8 mouse cellular contexts compared by ENCODE assay signal in the genomic region with DNA sequence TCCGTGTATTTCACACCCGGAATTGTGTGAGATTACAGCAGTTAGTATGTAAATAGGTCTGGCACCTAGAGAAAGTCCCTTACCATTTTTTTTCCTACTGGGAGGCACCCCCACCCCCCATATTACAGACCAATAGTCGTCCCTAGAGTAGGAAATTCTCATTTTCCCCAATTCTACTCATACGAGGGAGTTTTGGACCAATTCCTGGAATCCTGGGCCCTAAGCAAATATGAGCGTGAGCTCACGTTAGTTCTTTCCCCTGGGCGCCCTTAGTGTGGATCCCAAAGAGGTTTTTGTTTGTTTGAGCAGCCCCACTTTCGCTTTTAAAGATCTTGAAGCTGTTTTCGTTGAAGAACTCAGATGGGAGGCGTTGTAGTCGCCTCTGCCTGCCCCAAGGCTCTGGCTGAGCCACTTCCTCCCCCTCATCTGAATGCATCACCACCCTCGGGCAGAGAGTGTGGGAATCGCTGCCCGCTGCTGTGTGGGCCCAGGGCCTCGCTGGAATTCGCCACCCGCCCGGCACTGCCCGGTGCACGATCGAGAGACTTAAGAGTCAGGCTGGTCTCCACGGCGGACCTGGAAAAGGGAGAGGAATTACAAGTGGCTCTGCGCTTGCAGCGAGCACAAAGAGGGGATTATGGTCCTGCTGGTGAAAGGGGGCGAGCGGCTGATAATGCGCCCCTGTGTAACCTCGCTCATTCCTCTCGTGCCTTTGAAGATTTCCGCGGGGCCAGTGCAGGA.
DNase-seq lines count a peak whose midpoint lies in the region; ATAC-seq and TF ChIP-seq lines count a peak whose summit lies in the region.

No protein-coding gene starts in this region.

- H3K4me2 ChIP-seq in heart, postnatal 0 days (ENCODE audit: low read depth, low read length) = peak overlapping the region; percentile 81
- peak overlapping the region; percentile 69 for H3K4me2 ChIP-seq in liver, postnatal 0 days (ENCODE audit: low read depth, low read length)
- peak overlapping the region; percentile 58 for H3K4me2 ChIP-seq in neural tube, embryonic 14.5 days (ENCODE audit: low read depth, low read length)

- WGBS in forebrain, embryonic 10.5 days = 3% methylated on average over 32 of the region's 32 CpGs
- 8% methylated on average over 32 of the region's 32 CpGs for WGBS in heart, postnatal 0 days
- 5% methylated on average over 32 of the region's 32 CpGs for WGBS in liver, postnatal 0 days (ENCODE audit: insufficient replicate concordance)
- WGBS in neural tube, embryonic 14.5 days = 5% methylated on average over 32 of the region's 32 CpGs
- WGBS in thymus, adult 2 months = 9% methylated on average over 32 of the region's 32 CpGs

- TF ChIP-seq EP300 in heart, postnatal 0 days (IDR thresholded peaks at IDR 0.05; ENCODE audit: low read depth) = no peak
- no peak for TF ChIP-seq EP300 in liver, postnatal 0 days (IDR thresholded peaks at IDR 0.05; ENCODE audit: low read depth)

- TF ChIP-seq POLR2A in brain, embryonic 14.5 days (IDR thresholded peaks at IDR 0.05; ENCODE audit: borderline replicate concordance, extremely low read depth, insufficient read depth, insufficient read length, poor library complexity, severe bottlenecking) = no peak
- no peak for TF ChIP-seq POLR2A in thymus, adult 2 months (IDR thresholded peaks at IDR 0.05; ENCODE audit: control insufficient read depth, extremely low read depth, insufficient read depth, low read length, poor library complexity)

- H3K9me3 ChIP-seq in forebrain, embryonic 10.5 days = no peaks in the 10 kb centered on the region
- H3K9me3 ChIP-seq in heart, postnatal 0 days (replicated peaks; ENCODE audit: control insufficient read depth, low read length) = no peaks in the 10 kb centered on the region
- no peaks in the 10 kb centered on the region for H3K9me3 ChIP-seq in liver, postnatal 0 days (ENCODE audit: low read length)
- H3K9me3 ChIP-seq in neural tube, embryonic 14.5 days (ENCODE audit: control insufficient read depth, low read length) = no peaks in the 10 kb centered on the region

- peak; percentile 13 to 28 for DNase-seq in CD8-positive naive resting alpha-beta T cell, adult 2 months (ENCODE audit: low read depth in 2 of 2, low spot score in 2 of 2)
- peak; percentile 96 for DNase-seq in brain, embryonic 14.5 days (ENCODE audit: low read depth)
- peak; percentile 85 for DNase-seq in forebrain, embryonic 10.5 days (ENCODE audit: extremely low spot score, low spot score)
- DNase-seq in heart, postnatal 0 days (ENCODE audit: low spot score) = peak; percentile 7
- peak; percentile 72 to 81 for DNase-seq in kidney, postnatal 4 days
- DNase-seq in liver, postnatal 0 days = peak; percentile 33
- DNase-seq in thymus, adult 2 months = peak; percentile 30

- peak overlapping the region; percentile 65 for H3K9ac ChIP-seq in heart, postnatal 0 days (replicated peaks; ENCODE audit: low read depth, low read length)
- peak overlapping the region; percentile 62; the same call in 1 of the 2 replicates for H3K9ac ChIP-seq in liver, postnatal 0 days (replicated peaks)
- H3K9ac ChIP-seq in neural tube, embryonic 14.5 days (replicated peaks; ENCODE audit: low read depth, low read length) = peak overlapping the region; percentile 43

- H3K4me3 ChIP-seq in forebrain, embryonic 10.5 days = peak overlapping the region; percentile 51
- H3K4me3 ChIP-seq in heart, postnatal 0 days (ENCODE audit: low read depth, low read length) = peak overlapping the region; percentile 63
- peak overlapping the region; percentile 50 for H3K4me3 ChIP-seq in liver, postnatal 0 days (ENCODE audit: low read depth, low read length)
- H3K4me3 ChIP-seq in neural tube, embryonic 14.5 days (ENCODE audit: low read depth, low read length) = peak overlapping the region; percentile 31
- H3K4me3 ChIP-seq in thymus, adult 2 months (ENCODE audit: control insufficient read depth, insufficient read depth, low read length) = peak overlapping the region; percentile 79

- no peaks in the 10 kb centered on the region for H3K36me3 ChIP-seq in forebrain, embryonic 10.5 days (replicated peaks)
- no peaks in the 10 kb centered on the region for H3K36me3 ChIP-seq in heart, postnatal 0 days (replicated peaks; ENCODE audit: control insufficient read depth, insufficient read depth, low read length)
- no peaks in the 10 kb centered on the region for H3K36me3 ChIP-seq in liver, postnatal 0 days (replicated peaks; ENCODE audit: insufficient read depth, low read length)
- H3K36me3 ChIP-seq in neural tube, embryonic 14.5 days (ENCODE audit: control insufficient read depth, insufficient read depth, low read length) = no peaks in the 10 kb centered on the region
- H3K36me3 ChIP-seq in thymus, adult 2 months (ENCODE audit: control insufficient read depth, insufficient read depth, low read length) = no peaks in the 10 kb centered on the region

- 0 out of 2 replicates have a peak, but pooled peaks have one; percentile 20 for ATAC-seq in heart, postnatal 0 days (ENCODE audit: insufficient read depth, low read depth)
- peak; percentile 66 for ATAC-seq in liver, postnatal 0 days
- peak; percentile 94 for ATAC-seq in neural tube, embryonic 14.5 days (ENCODE audit: low read depth)

- peaks cover 34% of the 10 kb centered on the region for H3K4me1 ChIP-seq in forebrain, embryonic 10.5 days
- no peaks in the 10 kb centered on the region for H3K4me1 ChIP-seq in heart, postnatal 0 days (ENCODE audit: control insufficient read depth, insufficient read depth)
- H3K4me1 ChIP-seq in liver, postnatal 0 days (ENCODE audit: insufficient read depth) = peaks cover 7% of the 10 kb centered on the region; the same call in 1 of the 2 replicates
- H3K4me1 ChIP-seq in neural tube, embryonic 14.5 days (ENCODE audit: control insufficient read depth, insufficient read depth, low read length) = 0 out of 2 replicates have a peak, but pooled peaks cover 2% of the 10 kb centered on the region
- H3K4me1 ChIP-seq in thymus, adult 2 months (replicated peaks; ENCODE audit: control insufficient read depth, insufficient read depth, low read length) = peaks cover 9% of the 10 kb centered on the region

- H3K27ac ChIP-seq in forebrain, embryonic 10.5 days = peak overlapping the region; percentile 94
- H3K27ac ChIP-seq in heart, postnatal 0 days (ENCODE audit: low read depth) = no peak overlapping the region
- H3K27ac ChIP-seq in liver, postnatal 0 days (ENCODE audit: low read depth) = peak overlapping the region; percentile 39; the same call in 1 of the 2 replicates
- H3K27ac ChIP-seq in neural tube, embryonic 14.5 days (ENCODE audit: low read depth, low read length) = peak overlapping the region; percentile 35; the same call in 1 of the 2 replicates
- no peak overlapping the region for H3K27ac ChIP-seq in thymus, adult 2 months (ENCODE audit: control insufficient read depth, insufficient read depth, low read length)

- H3K27me3 ChIP-seq in forebrain, embryonic 10.5 days (ENCODE audit: poor library complexity, severe bottlenecking) = no peaks in the 10 kb centered on the region
- H3K27me3 ChIP-seq in heart, postnatal 0 days (ENCODE audit: control insufficient read depth, insufficient read depth, low read length) = no peaks in the 10 kb centered on the region
- H3K27me3 ChIP-seq in liver, postnatal 0 days (ENCODE audit: insufficient read depth, low read length) = no peaks in the 10 kb centered on the region
- H3K27me3 ChIP-seq in neural tube, embryonic 14.5 days (ENCODE audit: control insufficient read depth, insufficient read depth, low read length) = no peaks in the 10 kb centered on the region
- H3K27me3 ChIP-seq in thymus, adult 2 months (ENCODE audit: control insufficient read depth, insufficient read depth, low read length) = no peaks in the 10 kb centered on the region

- no peak for TF ChIP-seq CTCF in brain, embryonic 14.5 days (IDR thresholded peaks at IDR 0.05; ENCODE audit: borderline replicate concordance, extremely low read depth, insufficient read depth, insufficient read length)
- no peak for TF ChIP-seq CTCF in heart, postnatal 0 days (IDR thresholded peaks at IDR 0.05; ENCODE audit: low read depth)
- TF ChIP-seq CTCF in liver, postnatal 0 days (IDR thresholded peaks at IDR 0.05; ENCODE audit: low read depth) = no peak
- 0 out of 2 replicates have a peak, but pooled peaks have one; percentile 41 for TF ChIP-seq CTCF in thymus, adult 2 months (IDR thresholded peaks at IDR 0.05; ENCODE audit: borderline replicate concordance, control insufficient read depth, extremely low read depth, insufficient read depth, low read length, poor library complexity)

Comparison
In these comparisons a context has a peak if more than half of its experiments do, and no peak if none do; other contexts are left out.
1. DNase-seq: peak in every context shown above with its lines; median percentile 96 in brain, embryonic 14.5 days; 85 in forebrain, embryonic 10.5 days; 76 in kidney, postnatal 4 days; 33 in liver, postnatal 0 days; 30 in thymus, adult 2 months; 20 in CD8-positive naive resting alpha-beta T cell, adult 2 months; 7 in heart, postnatal 0 days.
2. H3K27ac ChIP-seq: peak in forebrain, embryonic 10.5 days (single experiment), liver, postnatal 0 days (single experiment) and neural tube, embryonic 14.5 days (single experiment); none in heart, postnatal 0 days (single experiment) and thymus, adult 2 months (single experiment).
3. ATAC-seq: peak in every context shown above with its lines; median percentile 94 in neural tube, embryonic 14.5 days; 66 in liver, postnatal 0 days; 20 in heart, postnatal 0 days.
4. Peak in every context shown above with its lines, with median percentiles within 50 percentile points of each other: H3K4me3 ChIP-seq, H3K4me2 ChIP-seq and H3K9ac ChIP-seq.